Mouse (Mus musculus): ENCODE data around the gene Snrpb2.

Gene Snrpb2

DNA sequence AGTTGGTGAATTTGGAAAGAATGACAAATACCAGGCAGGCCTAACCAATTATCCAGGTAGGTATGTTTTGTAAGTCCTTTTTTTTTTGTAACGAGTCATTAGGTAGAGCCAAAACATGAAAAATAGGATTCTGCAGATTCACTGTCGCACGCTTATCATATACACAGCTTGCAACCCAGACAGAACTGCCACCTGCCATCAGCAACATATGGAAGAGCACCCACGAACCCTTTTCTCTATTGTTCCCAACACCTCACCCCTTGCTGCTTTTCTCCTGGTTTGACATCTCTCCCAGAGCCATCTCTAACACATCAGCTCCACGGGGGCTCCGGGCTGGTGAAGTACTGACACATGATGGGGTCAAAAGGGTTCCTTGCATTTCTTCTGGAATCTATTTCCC is 31.9 kb downstream of the Snrpb2 start:
- DNase-seq (ENCODE audit: low read depth, low spot score) = no peak

DNA sequence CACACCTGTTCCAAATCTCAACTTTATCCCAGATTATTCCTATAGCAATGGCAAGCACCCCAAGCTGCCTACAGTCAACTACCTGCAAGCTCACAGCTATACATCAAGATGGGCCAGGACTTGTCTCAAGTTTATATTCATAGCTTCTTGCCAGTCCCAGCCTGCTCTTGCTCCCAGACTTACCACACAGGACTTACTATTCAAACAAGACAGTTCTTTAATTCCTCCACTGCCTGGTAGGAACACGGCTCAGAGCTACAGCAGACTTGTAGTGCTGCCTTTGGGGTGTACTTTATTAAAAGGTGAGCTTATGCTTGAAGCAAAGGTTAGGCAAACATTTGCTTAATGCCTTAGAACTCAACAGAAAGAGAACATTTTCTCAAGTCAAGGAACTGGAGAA is 34.3 kb downstream of the Snrpb2 start:
- no peak for DNase-seq (ENCODE audit: low read depth, low spot score)

DNA sequence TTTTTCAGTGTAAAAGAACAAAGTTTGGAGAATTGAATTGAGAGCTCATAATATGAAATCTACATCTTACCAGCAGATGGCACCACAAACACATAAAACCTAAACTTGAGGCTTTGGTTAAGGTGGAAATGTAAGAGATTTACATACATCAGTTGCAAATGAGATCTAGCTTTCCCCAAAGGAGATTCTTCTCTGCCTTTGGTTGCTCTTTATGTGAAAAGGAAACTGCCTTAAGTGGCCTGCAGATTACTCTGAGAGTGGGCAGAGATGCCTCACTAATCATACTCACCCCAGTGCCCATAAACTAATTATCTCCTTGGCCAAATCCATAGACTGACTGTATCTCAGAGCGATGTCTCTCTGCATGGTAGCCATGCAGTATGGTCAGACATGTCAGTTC is 51.0 kb downstream of the Snrpb2 start:
- DNase-seq (ENCODE audit: low read depth, low spot score) = no peak

DNA sequence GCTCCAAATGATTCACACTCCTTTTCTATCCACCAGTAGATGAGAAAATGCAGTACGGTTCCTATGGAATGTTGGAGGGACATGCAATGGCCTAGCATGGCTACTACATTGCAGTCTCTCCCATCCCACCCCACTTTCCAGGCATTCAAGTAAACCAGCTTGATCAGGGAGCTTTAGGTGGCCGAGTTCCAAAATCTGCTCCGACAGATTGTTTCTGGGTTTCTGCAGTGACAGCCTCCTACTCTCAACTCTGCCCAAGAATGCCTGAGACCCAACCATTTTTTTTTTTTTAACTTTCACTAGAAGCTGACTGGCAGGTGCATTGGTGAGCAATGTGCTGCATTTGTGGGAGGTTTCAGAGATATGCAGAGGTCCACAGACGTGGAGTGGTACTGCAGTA is 51.9 kb downstream of the Snrpb2 start:
- DNase-seq (ENCODE audit: low read depth, low spot score) = no peak

DNA sequence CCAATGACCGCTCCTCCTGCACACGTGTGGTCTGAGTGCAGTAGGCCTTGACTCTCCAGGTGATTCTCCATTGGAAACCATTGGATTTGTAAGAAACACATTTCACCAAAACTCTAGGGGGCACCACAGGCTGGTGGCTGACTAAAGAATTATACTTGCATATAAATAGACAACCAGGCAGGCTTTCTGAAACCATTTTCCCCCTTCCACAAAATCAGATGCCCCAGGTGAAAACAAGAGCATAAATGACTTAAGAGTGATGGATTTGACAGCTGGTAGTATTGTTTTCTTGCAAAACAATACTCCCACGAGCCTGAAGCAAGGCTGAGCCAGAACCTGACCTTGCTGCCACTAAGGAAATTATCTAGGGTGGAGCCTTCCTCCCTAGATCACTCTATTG is 54.6 kb downstream of the Snrpb2 start:
- no peak for DNase-seq (ENCODE audit: low read depth, low spot score)

DNA sequence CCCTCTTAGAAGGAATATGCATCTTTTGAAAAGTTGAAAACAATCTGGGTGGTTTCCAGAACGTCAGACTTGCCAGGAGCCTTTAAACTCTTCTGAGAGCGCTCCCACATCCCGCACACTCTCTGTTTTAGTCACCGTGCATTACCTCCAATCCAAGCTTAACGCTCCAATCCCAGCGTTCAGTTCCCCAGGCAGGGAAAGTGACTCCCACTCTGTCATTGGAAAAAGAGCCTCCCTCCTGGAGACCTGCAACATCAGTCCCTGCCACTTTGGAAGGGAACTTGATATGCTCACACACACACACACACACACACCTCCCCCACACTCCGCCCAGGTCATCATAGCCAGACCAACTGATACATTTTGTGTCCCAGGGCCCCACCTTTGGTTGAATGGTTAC is 55.4 kb downstream of the Snrpb2 start:
- DNase-seq (ENCODE audit: low read depth, low spot score) = no peak

Measured in CD4-positive helper T cell, adult 2 months (primary cell).